Mouse (Mus musculus) myocyte (in vitro differentiated cells): ENCODE measurements at regions not wholly inside any gene's neighbourhood (a gene's known extent, or its start where the extent isn't known, plus 50 kb on each side); places are given as distances from the start of the nearest gene placed in this dataset.

ENCODE experiments used
- CEBPB ChIP-seq: IDR thresholded peaks from 2 replicates; pipeline ENCODE4 v1.6.1; 2011; ENCODE audit warnings: mild to moderate bottlenecking, moderate library complexity; ENCODE audit not compliant: poor library complexity, insufficient read depth, severe bottlenecking
- MYOD1 ChIP-seq, 3 experiments: IDR thresholded peaks; one replicate each; pipeline ENCODE4 v1.6.1; 2011; ENCODE audit warnings: control low read depth in 2 of 3, low read depth in 2 of 3, mild to moderate bottlenecking in 2 of 3, moderate library complexity in 1 of 3; ENCODE audit not compliant: insufficient read length in 2 of 3, control insufficient read depth in 1 of 3
- POLR2A ChIP-seq: IDR thresholded peaks from one replicate; pipeline ENCODE4 v1.6.1; 2011; ENCODE audit warnings: low read depth, mild to moderate bottlenecking, control low read depth, moderate library complexity; ENCODE audit not compliant: insufficient read length
- REST ChIP-seq: IDR thresholded peaks from one replicate; pipeline ENCODE4 v1.6.1; 2011; ENCODE audit warnings: mild to moderate bottlenecking, control low read depth, moderate library complexity; ENCODE audit not compliant: insufficient read depth, insufficient read length
- SRF ChIP-seq: IDR thresholded peaks from one replicate; pipeline ENCODE4 v1.6.1; 2011; ENCODE audit warnings: low read depth; ENCODE audit not compliant: control insufficient read depth, insufficient read length
- USF1 ChIP-seq: IDR thresholded peaks from one replicate; pipeline ENCODE4 v1.6.1; 2011; ENCODE audit warnings: low read depth, mild to moderate bottlenecking, control low read depth, moderate library complexity

GRCm38 (mm10) chrX:143044296-143044695, 55.1 kb upstream of the Rtl9 start:
- TF ChIP-seq CEBPB, result no peak
- no peak for TF ChIP-seq POLR2A
- no peak for TF ChIP-seq MYOD1 (IDR thresholded peaks at IDR 0.05; ENCODE audit: control insufficient read depth in 1 of 3, insufficient read length in 2 of 3, low read depth in 2 of 3)
- no peak for TF ChIP-seq REST
- TF ChIP-seq USF1, result no peak
- no peak for TF ChIP-seq SRF
